Mouse (Mus musculus): ENCODE measurements around the gene Mprip. TPM values are rescaled to one million over a fixed set of nuclear protein-coding genes. Genes with fewer than 3 reads are reported as not detected.

The Mprip gene
- polyA plus RNA-seq, 1 experiment from 2014 or later, result 64.1 TPM

- H3K27me3 ChIP-seq (ENCODE audit: control insufficient read depth, insufficient read depth, low read length), result no peaks in the 10 kb centered on the region
- no peak overlapping the region for H3K4me2 ChIP-seq (replicated peaks; ENCODE audit: low read depth, low read length)
- H3K9ac ChIP-seq (ENCODE audit: low read depth, low read length), result no peak overlapping the region
- H3K27ac ChIP-seq (ENCODE audit: low read depth, low read length), result no peak overlapping the region
- peaks cover 64% of the 10 kb centered on the region for H3K36me3 ChIP-seq (ENCODE audit: control insufficient read depth, insufficient read depth, low read length)
- WGBS, result 93% methylated on average over 22 of the region's 22 CpGs
- H3K4me1 ChIP-seq (ENCODE audit: control insufficient read depth, insufficient read depth, low read length), result peaks cover 8% of the 10 kb centered on the region
- no peaks in the 10 kb centered on the region for H3K9me3 ChIP-seq (ENCODE audit: control insufficient read depth, low read length)
- H3K4me3 ChIP-seq (ENCODE audit: low read length), result no peak overlapping the region
- ATAC-seq (ENCODE audit: low FRiP score, low TSS enrichment), result no peak
Measured at GRCm38 (mm10) chr11:59804409-59805110, 143.5 kb downstream of the Mprip start.

GRCm38 (mm10) chr11:59805256-59805655 is 144.2 kb downstream of the Mprip start:
- Histone ChIP-seq H3K4me1 (ENCODE audit: control insufficient read depth, insufficient read depth, low read length) (peaks cover 8% of the 10 kb centered on the region), H3K27ac (ENCODE audit: low read depth, low read length) (no peak overlapping the region), H3K9me3 (ENCODE audit: control insufficient read depth, low read length) (no peaks in the 10 kb centered on the region), H3K4me2 (replicated peaks; ENCODE audit: low read depth, low read length) (no peak overlapping the region), H3K36me3 (ENCODE audit: control insufficient read depth, insufficient read depth, low read length) (peaks cover 57% of the 10 kb centered on the region), H3K27me3 (ENCODE audit: control insufficient read depth, insufficient read depth, low read length) (no peaks in the 10 kb centered on the region), H3K4me3 (ENCODE audit: low read length) (no peak overlapping the region), H3K9ac (ENCODE audit: low read depth, low read length) (no peak overlapping the region)
- ATAC-seq (ENCODE audit: low FRiP score, low TSS enrichment), result no peak
- 91% methylated on average over 1 of the region's 1 CpGs for WGBS

DNA sequence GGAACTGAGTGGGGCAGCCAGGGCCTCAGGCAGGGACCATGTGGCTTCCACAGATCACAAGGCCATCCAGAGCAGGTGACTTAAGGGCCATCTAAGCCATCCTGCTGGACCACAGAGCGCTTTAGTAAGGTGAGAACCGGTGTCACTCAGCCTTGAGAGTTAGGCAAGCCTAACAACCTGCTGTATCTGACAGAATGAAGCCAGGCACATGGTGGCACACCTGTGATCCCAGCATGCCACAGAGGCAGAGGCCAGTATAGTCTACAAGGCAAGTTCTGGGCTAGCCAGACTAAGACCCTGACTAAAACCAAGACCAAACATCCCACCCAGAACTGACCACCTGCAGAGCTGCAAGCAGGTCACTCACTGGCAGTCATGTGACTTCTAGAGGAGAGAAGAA is 144.6 kb downstream of the Mprip start:
- Histone ChIP-seq H3K9ac (ENCODE audit: low read depth, low read length) (no peak overlapping the region), H3K4me1 (ENCODE audit: control insufficient read depth, insufficient read depth, low read length) (peaks cover 8% of the 10 kb centered on the region), H3K36me3 (ENCODE audit: control insufficient read depth, insufficient read depth, low read length) (peaks cover 53% of the 10 kb centered on the region), H3K4me3 (ENCODE audit: low read length) (no peak overlapping the region), H3K27ac (ENCODE audit: low read depth, low read length) (no peak overlapping the region), H3K27me3 (ENCODE audit: control insufficient read depth, insufficient read depth, low read length) (no peaks in the 10 kb centered on the region), H3K9me3 (ENCODE audit: control insufficient read depth, low read length) (no peaks in the 10 kb centered on the region), H3K4me2 (replicated peaks; ENCODE audit: low read depth, low read length) (no peak overlapping the region)
- 96% methylated on average over 2 of the region's 2 CpGs for WGBS
- no peak for ATAC-seq (ENCODE audit: low FRiP score, low TSS enrichment)

DNA sequence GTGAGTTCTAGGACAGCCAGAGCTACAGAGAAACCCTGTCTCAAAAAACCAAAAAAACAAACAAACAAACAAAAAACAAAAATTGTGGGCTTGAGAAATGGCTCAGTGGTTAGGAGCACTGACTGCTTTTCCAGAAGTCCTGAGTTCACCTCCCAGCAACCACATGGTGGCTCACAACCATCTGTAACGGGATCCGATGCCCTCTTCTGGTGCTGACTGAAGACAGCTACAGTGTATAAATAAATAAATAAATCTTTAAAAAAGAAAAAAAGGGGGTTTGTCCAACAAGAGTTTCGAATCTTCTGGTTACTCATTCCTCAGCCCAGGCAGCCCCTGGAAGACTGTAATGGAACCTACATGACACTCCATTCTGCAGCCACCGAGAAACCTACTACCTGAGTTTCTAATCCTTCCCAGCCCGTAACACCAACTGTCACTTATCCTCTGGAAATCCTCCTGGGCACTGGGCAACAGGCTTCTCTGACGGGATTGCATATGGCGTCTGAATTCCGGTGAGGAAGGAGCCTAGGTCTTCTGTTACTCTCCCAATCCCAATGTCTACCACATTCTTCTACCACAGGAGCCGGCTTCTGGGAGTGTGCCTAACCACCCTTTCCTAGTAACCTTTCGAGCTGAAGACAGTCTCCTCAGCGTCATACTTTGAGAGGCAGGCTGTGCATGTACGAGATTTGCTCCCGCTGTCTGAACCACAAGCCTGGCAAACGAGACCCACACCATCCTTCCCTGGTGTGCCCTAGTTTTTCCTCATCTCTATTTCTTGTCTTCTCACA is 147.3 kb downstream of the Mprip start:
- Histone ChIP-seq H3K36me3 (ENCODE audit: control insufficient read depth, insufficient read depth, low read length) (peaks cover 26% of the 10 kb centered on the region), H3K4me3 (ENCODE audit: low read length) (peak overlapping the region; percentile 83), H3K4me2 (replicated peaks; ENCODE audit: low read depth, low read length) (peak overlapping the region; percentile 63), H3K27ac (ENCODE audit: low read depth, low read length) (no peak overlapping the region), H3K9me3 (ENCODE audit: control insufficient read depth, low read length) (no peaks in the 10 kb centered on the region), H3K27me3 (ENCODE audit: control insufficient read depth, insufficient read depth, low read length) (no peaks in the 10 kb centered on the region), H3K4me1 (ENCODE audit: control insufficient read depth, insufficient read depth, low read length) (peaks cover 8% of the 10 kb centered on the region), H3K9ac (ENCODE audit: low read depth, low read length) (peak overlapping the region; percentile 93; the same call in 1 of the 2 replicates)
- ATAC-seq (ENCODE audit: low FRiP score, low TSS enrichment), result no peak
- 68% methylated on average over 14 of the region's 14 CpGs for WGBS

GRCm38 (mm10) chr11:59809071-59809669 is 148.1 kb downstream of the Mprip start:
- Histone ChIP-seq H3K9me3 (ENCODE audit: control insufficient read depth, low read length) (no peaks in the 10 kb centered on the region), H3K9ac (ENCODE audit: low read depth, low read length) (peak overlapping the region; percentile 93), H3K4me3 (ENCODE audit: low read length) (peak overlapping the region; percentile 83), H3K27me3 (ENCODE audit: control insufficient read depth, insufficient read depth, low read length) (no peaks in the 10 kb centered on the region), H3K36me3 (ENCODE audit: control insufficient read depth, insufficient read depth, low read length) (peaks cover 21% of the 10 kb centered on the region), H3K4me1 (ENCODE audit: control insufficient read depth, insufficient read depth, low read length) (peaks cover 8% of the 10 kb centered on the region), H3K27ac (ENCODE audit: low read depth, low read length) (peak overlapping the region; percentile 97), H3K4me2 (replicated peaks; ENCODE audit: low read depth, low read length) (peak overlapping the region; percentile 63)
- under 1% methylated on average over 15 of the region's 15 CpGs for WGBS
- peak; percentile 14 for ATAC-seq (ENCODE audit: low FRiP score, low TSS enrichment)

GRCm38 (mm10) chr11:59809670-59810474 is 148.8 kb downstream of the Mprip start, which contains the start of gene Flcn:
TSS of gene Flcn (minus strand) at chr11:59810016.
- ATAC-seq (ENCODE audit: low FRiP score, low TSS enrichment), result peak; percentile 95
- Histone ChIP-seq H3K4me1 (ENCODE audit: control insufficient read depth, insufficient read depth, low read length) (peaks cover 8% of the 10 kb centered on the region), H3K4me3 (ENCODE audit: low read length) (peak within 1 kb of the TSS; percentile 83), H3K9ac (ENCODE audit: low read depth, low read length) (peak within 1 kb of the TSS; percentile 93), H3K9me3 (ENCODE audit: control insufficient read depth, low read length) (no peaks in the 10 kb centered on the region), H3K27ac (ENCODE audit: low read depth, low read length) (peak within 1 kb of the TSS; percentile 97), H3K36me3 (ENCODE audit: control insufficient read depth, insufficient read depth, low read length) (peaks cover 17% of the 10 kb centered on the region), H3K4me2 (replicated peaks; ENCODE audit: low read depth, low read length) (peak within 1 kb of the TSS; percentile 63), H3K27me3 (ENCODE audit: control insufficient read depth, insufficient read depth, low read length) (no peaks in the 10 kb centered on the region)
- 0% methylated on average over 52 of the region's 52 CpGs for WGBS

DNA sequence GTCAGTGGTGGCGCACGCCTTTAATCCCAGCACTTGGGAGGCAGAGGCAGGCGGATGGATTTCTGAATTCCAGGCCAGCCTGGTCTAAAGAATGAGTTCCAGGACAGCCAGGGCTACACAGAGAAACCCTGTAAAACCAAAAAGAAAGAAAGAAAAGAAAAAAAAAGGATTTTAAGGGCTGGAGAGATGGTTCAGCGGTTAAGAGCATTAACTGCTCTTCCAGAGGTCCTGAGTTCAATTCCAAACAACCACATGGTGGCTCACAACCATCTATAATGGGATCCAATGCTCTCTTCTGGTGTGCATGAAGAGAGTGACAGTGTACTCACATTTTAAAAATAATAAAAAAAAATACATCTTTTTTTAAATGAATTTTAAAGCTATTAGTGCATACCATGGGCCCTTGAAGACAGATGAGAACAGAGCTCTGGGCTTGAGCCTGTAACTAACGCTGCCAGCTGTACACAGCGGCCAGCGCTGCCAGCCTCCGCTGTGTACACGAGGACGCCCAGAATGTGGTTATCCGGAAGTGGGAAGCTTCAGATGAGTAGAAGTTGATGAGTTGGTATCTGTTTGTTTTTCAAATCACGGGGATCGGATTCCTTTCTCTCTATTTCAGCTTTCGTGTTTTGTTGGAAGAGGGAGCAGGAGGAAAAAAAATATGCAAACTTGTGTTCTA is 149.5 kb downstream of the Mprip start:
- Histone ChIP-seq H3K4me1 (ENCODE audit: control insufficient read depth, insufficient read depth, low read length) (peaks cover 8% of the 10 kb centered on the region), H3K9me3 (ENCODE audit: control insufficient read depth, low read length) (no peaks in the 10 kb centered on the region), H3K27ac (ENCODE audit: low read depth, low read length) (peak overlapping the region; percentile 97), H3K36me3 (ENCODE audit: control insufficient read depth, insufficient read depth, low read length) (peaks cover 17% of the 10 kb centered on the region), H3K9ac (ENCODE audit: low read depth, low read length) (peak overlapping the region; percentile 93; the same call in 1 of the 2 replicates), H3K4me3 (ENCODE audit: low read length) (peak overlapping the region; percentile 83), H3K27me3 (ENCODE audit: control insufficient read depth, insufficient read depth, low read length) (no peaks in the 10 kb centered on the region), H3K4me2 (replicated peaks; ENCODE audit: low read depth, low read length) (peak overlapping the region; percentile 63)
- ATAC-seq (ENCODE audit: low FRiP score, low TSS enrichment), result no peak
- 68% methylated on average over 14 of the region's 14 CpGs for WGBS

DNA sequence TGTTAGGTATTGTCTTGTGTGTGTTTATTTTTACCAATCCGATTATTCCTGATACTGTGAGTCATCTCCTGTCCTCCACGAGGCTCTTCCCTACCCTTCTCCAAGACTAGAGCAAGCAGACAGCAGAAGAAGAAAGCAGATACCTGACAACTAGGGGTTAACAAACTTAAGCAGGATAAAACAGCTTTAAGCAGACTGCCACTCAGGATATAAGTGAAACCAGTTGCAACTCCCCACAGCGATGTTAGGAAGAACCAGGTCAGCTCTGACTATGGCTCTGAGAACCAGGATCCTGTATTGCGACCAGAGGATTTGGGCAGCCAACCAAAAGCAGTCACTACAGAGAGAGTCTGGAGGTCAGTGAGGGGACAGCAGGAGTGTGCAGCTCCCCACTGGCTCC is 150.1 kb downstream of the Mprip start:
- no peak overlapping the region for H3K9ac ChIP-seq (ENCODE audit: low read depth, low read length)
- peaks cover 14% of the 10 kb centered on the region for H3K36me3 ChIP-seq (ENCODE audit: control insufficient read depth, insufficient read depth, low read length)
- H3K9me3 ChIP-seq (ENCODE audit: control insufficient read depth, low read length), result no peaks in the 10 kb centered on the region
- 66% methylated on average over 4 of the region's 4 CpGs for WGBS
- peaks cover 8% of the 10 kb centered on the region for H3K4me1 ChIP-seq (ENCODE audit: control insufficient read depth, insufficient read depth, low read length)
- no peaks in the 10 kb centered on the region for H3K27me3 ChIP-seq (ENCODE audit: control insufficient read depth, insufficient read depth, low read length)
- H3K27ac ChIP-seq (ENCODE audit: low read depth, low read length), result no peak overlapping the region
- H3K4me2 ChIP-seq (replicated peaks; ENCODE audit: low read depth, low read length), result no peak overlapping the region
- H3K4me3 ChIP-seq (ENCODE audit: low read length), result no peak overlapping the region
- ATAC-seq (ENCODE audit: low FRiP score, low TSS enrichment), result no peak

Measured in kidney, embryonic 14.5 days (tissue).